In genomic region chr3:65928614-65929272, GRCm38 (mm10) we compare ENCODE assay signal across 8 mouse cellular contexts. TPM values are rescaled to one million over a fixed set of nuclear protein-coding genes. Genes with fewer than 3 reads are reported as not detected.
DNase-seq lines count a peak whose midpoint lies in the region; ATAC-seq and TF ChIP-seq lines count a peak whose summit lies in the region.

No protein-coding gene starts in this region.

- TF ChIP-seq CTCF in bone marrow, adult 2 months (IDR thresholded peaks at IDR 0.05; ENCODE audit: control insufficient read depth, insufficient read depth, low read length): no peak

- peak overlapping the region; percentile 70 for H3K9ac ChIP-seq in heart, embryonic 11.5 days (ENCODE audit: low read depth, low read length)
- 0 out of 2 replicates have a peak overlapping the region, but pooled peaks have one; percentile 38 for H3K9ac ChIP-seq in hindbrain, embryonic 11.5 days (ENCODE audit: low read depth, low read length)
- no peak overlapping the region; the same call in 1 of the 2 replicates for H3K9ac ChIP-seq in midbrain, embryonic 13.5 days (replicated peaks)

- no peaks in the 10 kb centered on the region for H3K36me3 ChIP-seq in heart, embryonic 11.5 days (ENCODE audit: control insufficient read depth, insufficient read depth, low read length)
- no peaks in the 10 kb centered on the region for H3K36me3 ChIP-seq in hindbrain, embryonic 11.5 days (ENCODE audit: control insufficient read depth, insufficient read depth, low read length)
- H3K36me3 ChIP-seq in midbrain, embryonic 13.5 days: no peaks in the 10 kb centered on the region

- 50% methylated on average over 4 of the region's 4 CpGs for WGBS in heart, embryonic 11.5 days (ENCODE audit: insufficient replicate concordance)
- WGBS in bone marrow, adult 2 months: 71% methylated on average over 4 of the region's 4 CpGs
- 26% methylated on average over 4 of the region's 4 CpGs for WGBS in hindbrain, embryonic 11.5 days
- WGBS in midbrain, embryonic 13.5 days: 25% methylated on average over 4 of the region's 4 CpGs

- intact Hi-C loops in heart, postnatal 14 days (cut with DNase I): loop anchor here (2.0 to 5.0 kb wide), 5 partner anchors 66 to 611 kb away; partner anchors contain the start of gene Lekr1

- H3K27ac ChIP-seq in heart, embryonic 11.5 days (ENCODE audit: low read depth, low read length): peak overlapping the region; percentile 76
- peak overlapping the region; percentile 55 for H3K27ac ChIP-seq in bone marrow, adult 2 months (ENCODE audit: control insufficient read depth, insufficient read depth, low read depth, low read length, poor library complexity)
- peak overlapping the region; percentile 38 for H3K27ac ChIP-seq in hindbrain, embryonic 11.5 days (ENCODE audit: low read depth, low read length)
- peak overlapping the region; percentile 67 for H3K27ac ChIP-seq in midbrain, embryonic 13.5 days

- peaks cover 13% of the 10 kb centered on the region for H3K4me1 ChIP-seq in heart, embryonic 11.5 days (ENCODE audit: control insufficient read depth, insufficient read depth, low read length)
- H3K4me1 ChIP-seq in bone marrow, adult 2 months (ENCODE audit: control insufficient read depth, insufficient read depth, low read length): peaks cover 5% of the 10 kb centered on the region; the same call in 1 of the 2 replicates
- no peaks in the 10 kb centered on the region; the same call in 1 of the 2 replicates for H3K4me1 ChIP-seq in hindbrain, embryonic 11.5 days (replicated peaks; ENCODE audit: control insufficient read depth, insufficient read depth, low read length)
- peaks cover 17% of the 10 kb centered on the region for H3K4me1 ChIP-seq in midbrain, embryonic 13.5 days (replicated peaks)

- no peak for TF ChIP-seq POLR2A in bone marrow, adult 2 months (IDR thresholded peaks at IDR 0.05; ENCODE audit: borderline replicate concordance, control insufficient read depth, low read depth, low read length)

- H3K9me3 ChIP-seq in heart, embryonic 11.5 days (replicated peaks; ENCODE audit: control insufficient read depth, low read length): no peaks in the 10 kb centered on the region
- H3K9me3 ChIP-seq in hindbrain, embryonic 11.5 days (ENCODE audit: control insufficient read depth, low read length): no peaks in the 10 kb centered on the region
- no peaks in the 10 kb centered on the region for H3K9me3 ChIP-seq in midbrain, embryonic 13.5 days

- no peaks in the 10 kb centered on the region for H3K27me3 ChIP-seq in heart, embryonic 11.5 days (ENCODE audit: control insufficient read depth, insufficient read depth, low read length)
- peaks cover 2% of the 10 kb centered on the region; the same call in 1 of the 2 replicates for H3K27me3 ChIP-seq in hindbrain, embryonic 11.5 days (ENCODE audit: control insufficient read depth, insufficient read depth, low read length)
- H3K27me3 ChIP-seq in midbrain, embryonic 13.5 days: 0 out of 2 replicates have a peak, but pooled peaks cover 3% of the 10 kb centered on the region

- H3K4me2 ChIP-seq in heart, embryonic 11.5 days: peak overlapping the region; percentile 64
- peak overlapping the region; percentile 36; the same call in 1 of the 2 replicates for H3K4me2 ChIP-seq in hindbrain, embryonic 11.5 days (replicated peaks; ENCODE audit: low read depth, low read length)
- H3K4me2 ChIP-seq in midbrain, embryonic 13.5 days (replicated peaks): peak overlapping the region; percentile 45

- no peak for DNase-seq in heart, postnatal 14 days
- DNase-seq in hindbrain, embryonic 11.5 days (ENCODE audit: low spot score): peak; percentile 68
- no peak for DNase-seq in right cerebral cortex, postnatal 25 days
- no peak for DNase-seq in cerebellum, adult 11-12 months

- peak overlapping the region; percentile 34; the same call in 1 of the 2 replicates for H3K4me3 ChIP-seq in heart, embryonic 11.5 days (ENCODE audit: low read depth, low read length)
- peak overlapping the region; percentile 29 for H3K4me3 ChIP-seq in bone marrow, adult 2 months (replicated peaks; ENCODE audit: control insufficient read depth, low read depth, low read length)
- no peak overlapping the region for H3K4me3 ChIP-seq in hindbrain, embryonic 11.5 days (ENCODE audit: low read depth, low read length)
- no peak overlapping the region; the same call in 1 of the 2 replicates for H3K4me3 ChIP-seq in midbrain, embryonic 13.5 days (replicated peaks)

- ATAC-seq in heart, embryonic 11.5 days (replicated peaks; ENCODE audit: insufficient number of reproducible peaks, low FRiP score, low TSS enrichment): no peak; the same call in 1 of the 2 replicates
- peak; percentile 75 for ATAC-seq in hindbrain, embryonic 11.5 days (ENCODE audit: low FRiP score)
- peak; percentile 71 for ATAC-seq in midbrain, embryonic 13.5 days
- no peak for ATAC-seq in erythroid progenitor cell, adult 5-6 weeks (replicated peaks; ENCODE audit: low FRiP score, poor library complexity, severe bottlenecking)

RNA-seq across cellular contexts. Expression of gene Ccnl1, which starts 29.3 kb away (rescaled TPM):
- 91.5 and 97.7 TPM in 2 replicates for polyA plus RNA-seq in heart, embryonic 11.5 days (2014; fragmentation: Nextera tagmentation; extraction: Ambion mirVana)
- total RNA-seq in heart, postnatal 14 days (2021): 10 to 100 TPM; 33.6 TPM
- 97.4 and 133 TPM in 2 replicates for polyA plus RNA-seq in bone marrow, adult 2 months (2011; ENCODE audit: insufficient read depth, insufficient read length, low replicate concordance, missing spikeins)
- polyA plus RNA-seq in hindbrain, embryonic 11.5 days (2014; fragmentation: Nextera tagmentation; extraction: Ambion mirVana): 121 and 124 TPM in 2 replicates
- polyA plus RNA-seq in midbrain, embryonic 13.5 days (2015; fragmentation: Nextera tagmentation; extraction: Ambion mirVana): 87.8 and 94.2 TPM in 2 replicates
- 158 and 173 TPM in 2 replicates for total RNA-seq in erythroid progenitor cell, adult 5-6 weeks (2015; ENCODE audit: low replicate concordance)
- 199 and 276 TPM in 2 replicates for total RNA-seq in erythroid progenitor cell, adult 5-6 weeks (2017; ENCODE audit: low replicate concordance)

Comparison
In these comparisons a context has a peak if more than half of its experiments do, and no peak if none do; other contexts are left out.
1. ATAC-seq: peak in hindbrain, embryonic 11.5 days (single experiment) and midbrain, embryonic 13.5 days (single experiment); none in heart, embryonic 11.5 days (single experiment) and erythroid progenitor cell, adult 5-6 weeks (single experiment).
2. H3K4me3 ChIP-seq: peak in heart, embryonic 11.5 days (single experiment) and bone marrow, adult 2 months (single experiment); none in hindbrain, embryonic 11.5 days (single experiment) and midbrain, embryonic 13.5 days (single experiment).
3. Peak in every context shown above with its lines, with median percentiles within 50 percentile points of each other: H3K27ac ChIP-seq and H3K4me2 ChIP-seq.